Mouse (Mus musculus) cerebellum, postnatal 36 days (tissue): ENCODE data around the gene Ncstn.

Experiments
- DNase-seq, 2 experiments: peaks; one replicate each; pipeline ENCODE4 v3.0.0; 2021 to 2022; ENCODE audit warnings: mixed read lengths in 2 of 2

The Ncstn gene

GRCm38 (mm10) chr1:172071556-172071955 lies 11.0 kb downstream of the Ncstn start:
- DNase-seq: no peak

- no peak for DNase-seq
These were observed 12.4 kb downstream of the Ncstn start for GRCm38 (mm10) chr1:172070227-172070626.

- DNase-seq: no peak
These were observed 17.9 kb downstream of the Ncstn start for GRCm38 (mm10) chr1:172064613-172065141.

- no peak for DNase-seq
These were observed 19.1 kb downstream of the Ncstn start for GRCm38 (mm10) chr1:172063291-172064023.

GRCm38 (mm10) chr1:172062101-172062500 lies 20.5 kb downstream of the Ncstn start:
- no peak for DNase-seq

- DNase-seq: no peak
These were observed 21.4 kb downstream of the Ncstn start for GRCm38 (mm10) chr1:172061217-172061616.

GRCm38 (mm10) chr1:172060659-172061058 lies 21.9 kb downstream of the Ncstn start:
- no peak for DNase-seq

- no peak for DNase-seq
These were observed 23.7 kb downstream of the Ncstn start for GRCm38 (mm10) chr1:172058874-172059273.

- no peak for DNase-seq
These were observed 24.3 kb downstream of the Ncstn start for GRCm38 (mm10) chr1:172058321-172058720.

- DNase-seq: no peak
These were observed 25.1 kb downstream of the Ncstn start, which contains the start of gene Nhlh1 for GRCm38 (mm10) chr1:172057491-172057921. TSS of gene Nhlh1 (minus strand) at chr1:172057573.

- no peak for DNase-seq
These were observed 26.3 kb downstream of the Ncstn start for GRCm38 (mm10) chr1:172056251-172056650.

- DNase-seq: peak; percentile 47 to 56
These were observed 28.8 kb downstream of the Ncstn start for GRCm38 (mm10) chr1:172053541-172054440.

GRCm38 (mm10) chr1:172052766-172053279 lies 29.8 kb downstream of the Ncstn start:
- DNase-seq: no peak

- no peak for DNase-seq
These were observed 33.3 kb downstream of the Ncstn start for GRCm38 (mm10) chr1:172049131-172049782.

GRCm38 (mm10) chr1:172048241-172048734 lies 34.3 kb downstream of the Ncstn start:
- no peak for DNase-seq

GRCm38 (mm10) chr1:172046938-172047337 lies 35.7 kb downstream of the Ncstn start:
- DNase-seq: peak; percentile 65 to 72

- DNase-seq: no peak
These were observed 36.2 kb downstream of the Ncstn start for GRCm38 (mm10) chr1:172046410-172046809.

- no peak for DNase-seq
These were observed 52.7 kb downstream of the Ncstn start for GRCm38 (mm10) chr1:172029914-172030313.

- DNase-seq: no peak
These were observed 54.0 kb downstream of the Ncstn start, which contains the start of gene Vangl2 for GRCm38 (mm10) chr1:172028394-172029275. TSS of gene Vangl2 (minus strand) at chr1:172028444.

- DNase-seq: no peak
These were observed 54.8 kb downstream of the Ncstn start for GRCm38 (mm10) chr1:172027809-172028102.

GRCm38 (mm10) chr1:172027010-172027808 lies 55.4 kb downstream of the Ncstn start:
- DNase-seq: peak; percentile 92 to 95
